Mouse (Mus musculus) T-helper 1 cell (primary cell): ENCODE results near the gene Frmd4a.
"Not testable (repeated sequence)": the region's sequence is repeated elsewhere in the genome, so short reads cannot be mapped to it uniquely, and the experiment has no call there.

ENCODE experiments used
- in situ Hi-C: fragments of 300-600 bp; cut with MboI, MseI; formaldehyde crosslinking; loops from one replicate; pipeline ENCODE4 v1.15.1; 2025; ENCODE audit warnings: high pct_unique_total_duplicates

Frmd4a gene

DNA sequence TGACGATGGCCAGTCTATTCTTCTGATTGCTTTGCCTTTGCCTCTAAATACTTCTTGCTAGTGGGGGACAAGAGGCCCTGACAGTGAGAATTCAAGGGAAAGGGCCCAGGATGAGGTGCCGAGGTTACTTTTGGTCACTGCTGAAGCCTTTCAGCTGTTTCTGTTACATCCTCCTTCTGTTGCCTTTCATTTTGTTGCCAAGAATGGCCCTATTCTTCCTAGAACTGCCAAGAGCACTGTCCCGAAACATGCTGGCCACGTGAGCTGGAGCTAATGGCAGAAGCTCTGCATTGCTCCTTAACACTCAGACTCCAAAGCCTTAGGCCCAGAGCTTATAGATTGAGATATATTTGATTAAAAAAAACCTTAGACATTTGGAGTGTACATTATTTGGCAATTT is 178.5 kb downstream of the Frmd4a start:
- in situ Hi-C loops = no loop called here

DNA sequence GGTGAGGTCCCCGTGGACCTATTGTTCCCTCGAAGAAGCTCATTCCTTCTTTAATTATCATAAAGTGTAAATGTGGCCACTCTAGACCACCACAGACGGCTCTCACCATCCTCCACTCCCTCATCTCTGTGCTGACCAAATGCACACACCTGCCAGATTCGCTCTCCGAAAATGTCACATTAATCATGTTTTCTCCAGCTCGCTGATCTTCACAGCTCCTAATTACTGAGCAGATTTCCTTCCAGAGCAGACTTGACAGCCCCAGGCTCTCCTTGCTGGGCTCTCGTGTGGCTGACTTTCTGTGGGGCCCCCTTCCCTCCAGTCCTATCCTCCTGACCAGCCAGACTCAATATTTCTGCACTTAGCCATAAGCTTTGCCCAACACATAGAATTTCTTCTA is 191.7 kb downstream of the Frmd4a start:
- in situ Hi-C loops = loop anchor here (25.0 kb wide), 1 partner anchor 753 kb away; no protein-coding TSS in a partner anchor

DNA sequence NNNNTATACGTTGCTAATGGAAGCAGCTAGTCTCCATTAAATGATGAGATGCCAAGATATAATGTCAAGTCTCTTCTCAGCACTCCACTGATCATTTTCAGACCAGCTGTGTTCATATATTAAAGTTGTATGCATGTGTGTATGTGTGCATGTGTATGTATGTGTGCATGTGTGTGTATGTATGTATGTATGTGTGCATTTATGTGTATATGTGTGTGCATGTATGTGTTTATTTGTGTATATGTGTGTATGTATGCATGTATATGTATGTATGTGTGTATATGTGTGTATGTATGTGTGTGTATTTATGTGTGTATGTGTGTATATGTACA is 204.9 kb downstream of the Frmd4a start:
- in situ Hi-C loops = loop anchor here (25.0 kb wide), 1 partner anchor 740 kb away; no protein-coding TSS in a partner anchor

GRCm38 (mm10) chr2:4223316-4223715 is 205.8 kb downstream of the Frmd4a start:
- in situ Hi-C loops = loop anchor here (25.0 kb wide), 1 partner anchor 739 kb away; no protein-coding TSS in a partner anchor

GRCm38 (mm10) chr2:4226941-4227558 is 209.5 kb downstream of the Frmd4a start:
- in situ Hi-C loops = no loop called here

DNA sequence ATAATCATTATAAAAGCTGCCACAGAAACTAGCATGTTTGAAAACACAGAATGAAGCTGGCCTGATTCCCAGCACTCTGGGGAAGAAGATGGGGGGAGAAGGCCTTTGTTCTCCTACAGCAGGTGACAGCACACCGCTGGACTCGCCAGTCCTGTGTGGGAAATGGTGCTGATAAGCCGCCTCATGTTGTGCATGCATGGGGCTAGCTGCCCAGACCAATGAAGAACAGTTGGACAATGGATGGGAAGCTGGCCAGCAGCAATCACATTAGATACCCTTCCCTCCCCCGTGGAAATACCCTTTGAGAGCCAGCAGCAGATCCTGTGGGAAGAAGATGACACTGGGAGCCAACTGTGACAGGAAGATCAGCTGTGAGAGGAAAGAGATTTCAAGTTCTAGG is 210.0 kb downstream of the Frmd4a start:
- in situ Hi-C loops = no loop called here

GRCm38 (mm10) chr2:4228510-4228909 is 211.0 kb downstream of the Frmd4a start:
- in situ Hi-C loops = no loop called here

- in situ Hi-C loops = no loop called here
Measured at GRCm38 (mm10) chr2:4232335-4232734, 214.8 kb downstream of the Frmd4a start.

DNA sequence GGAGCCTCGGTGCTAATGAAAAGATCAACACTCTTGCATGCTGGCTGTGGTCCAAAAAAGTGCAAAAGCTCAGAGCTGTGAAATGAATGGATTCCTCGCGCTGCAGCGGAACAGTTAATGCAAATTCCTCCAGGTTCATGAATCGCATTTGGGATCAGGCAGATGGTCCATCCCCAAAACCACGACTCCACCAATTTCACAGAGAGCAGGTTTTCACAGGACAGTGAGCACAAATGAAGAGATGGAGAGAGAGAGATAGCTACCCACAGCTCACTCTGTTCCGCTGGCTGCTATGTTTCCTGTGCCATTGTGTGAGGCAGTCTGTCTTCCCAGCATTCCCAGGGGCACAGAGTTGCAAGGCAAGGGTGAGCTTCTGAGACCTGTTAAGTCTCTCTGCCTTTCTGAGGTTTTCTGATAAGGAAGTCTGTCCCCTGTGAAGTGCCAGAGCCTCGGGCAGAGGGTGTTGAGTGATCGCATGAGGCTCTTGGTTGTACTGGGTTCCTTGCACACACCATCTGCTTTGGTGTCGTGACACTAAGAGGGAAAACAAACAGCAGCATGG is 215.3 kb downstream of the Frmd4a start:
- in situ Hi-C loops = no loop called here

GRCm38 (mm10) chr2:4237686-4238085 is 220.2 kb downstream of the Frmd4a start:
- in situ Hi-C loops = no loop called here

- in situ Hi-C loops = no loop called here
Measured at GRCm38 (mm10) chr2:4249723-4250122, 232.2 kb downstream of the Frmd4a start.

- in situ Hi-C loops = no loop called here
Measured at GRCm38 (mm10) chr2:4252541-4253291, 235.2 kb downstream of the Frmd4a start.

DNA sequence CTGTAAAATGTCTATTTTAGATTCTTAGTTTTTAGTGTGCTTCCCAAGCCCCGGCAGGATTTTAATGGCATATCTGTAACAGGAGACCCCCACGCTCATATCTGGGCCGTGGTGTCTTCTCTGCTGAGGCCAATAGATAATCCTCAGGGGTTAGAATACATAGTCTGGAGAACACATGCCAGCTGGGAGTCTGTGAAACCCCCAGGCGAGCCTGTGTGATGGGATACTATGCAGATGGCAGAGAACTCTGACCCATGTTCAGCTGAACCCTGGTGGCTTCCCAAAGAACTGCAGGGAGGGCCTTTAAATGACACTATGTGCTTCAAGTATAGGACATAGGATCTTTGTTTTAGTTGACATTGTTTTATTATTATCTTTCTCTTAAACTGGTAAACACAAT is 235.8 kb downstream of the Frmd4a start:
- in situ Hi-C loops = no loop called here

- in situ Hi-C loops = no loop called here
Measured at GRCm38 (mm10) chr2:4254083-4254482, 236.6 kb downstream of the Frmd4a start.

DNA sequence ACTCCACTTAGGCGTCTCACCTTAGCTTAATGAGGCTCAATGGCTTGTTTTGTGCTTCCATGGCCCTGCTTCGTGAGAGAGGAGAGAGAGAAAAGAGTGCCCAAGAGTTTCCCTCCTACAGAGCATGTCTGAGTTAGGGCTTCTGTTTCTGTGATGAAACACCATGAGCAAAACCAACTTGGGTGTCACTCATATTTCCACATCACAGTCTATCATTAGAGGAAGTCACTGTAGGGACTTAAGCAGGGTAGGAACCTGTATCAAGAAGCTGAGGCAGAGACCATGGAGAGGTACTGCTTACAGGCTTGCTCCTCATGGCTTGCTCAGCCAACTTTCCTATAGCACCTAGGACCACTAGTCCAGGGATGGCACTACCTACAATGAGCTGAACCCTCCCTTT is 238.7 kb downstream of the Frmd4a start:
- in situ Hi-C loops = no loop called here

DNA sequence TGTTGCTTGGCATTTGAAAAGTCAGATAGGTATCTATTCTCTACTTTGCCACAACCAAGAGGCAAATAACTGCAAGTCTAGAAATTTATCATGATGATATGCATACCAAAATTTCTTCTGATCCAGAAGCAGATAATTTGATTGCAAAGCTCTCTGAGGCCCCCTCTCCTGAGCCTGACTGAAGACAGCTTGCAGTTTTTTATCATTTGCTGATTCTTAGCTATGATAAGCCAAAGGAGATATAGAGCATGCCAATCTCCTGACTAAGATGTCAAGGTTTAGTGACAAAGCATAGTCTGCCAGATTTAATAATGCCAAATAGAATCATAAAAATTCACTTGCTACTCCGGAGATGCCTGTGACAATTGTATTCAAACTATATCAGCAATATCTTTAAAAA is 240.1 kb downstream of the Frmd4a start:
- in situ Hi-C loops = no loop called here

GRCm38 (mm10) chr2:4258803-4259202 is 241.3 kb downstream of the Frmd4a start:
- in situ Hi-C loops = not testable (repeated sequence)

DNA sequence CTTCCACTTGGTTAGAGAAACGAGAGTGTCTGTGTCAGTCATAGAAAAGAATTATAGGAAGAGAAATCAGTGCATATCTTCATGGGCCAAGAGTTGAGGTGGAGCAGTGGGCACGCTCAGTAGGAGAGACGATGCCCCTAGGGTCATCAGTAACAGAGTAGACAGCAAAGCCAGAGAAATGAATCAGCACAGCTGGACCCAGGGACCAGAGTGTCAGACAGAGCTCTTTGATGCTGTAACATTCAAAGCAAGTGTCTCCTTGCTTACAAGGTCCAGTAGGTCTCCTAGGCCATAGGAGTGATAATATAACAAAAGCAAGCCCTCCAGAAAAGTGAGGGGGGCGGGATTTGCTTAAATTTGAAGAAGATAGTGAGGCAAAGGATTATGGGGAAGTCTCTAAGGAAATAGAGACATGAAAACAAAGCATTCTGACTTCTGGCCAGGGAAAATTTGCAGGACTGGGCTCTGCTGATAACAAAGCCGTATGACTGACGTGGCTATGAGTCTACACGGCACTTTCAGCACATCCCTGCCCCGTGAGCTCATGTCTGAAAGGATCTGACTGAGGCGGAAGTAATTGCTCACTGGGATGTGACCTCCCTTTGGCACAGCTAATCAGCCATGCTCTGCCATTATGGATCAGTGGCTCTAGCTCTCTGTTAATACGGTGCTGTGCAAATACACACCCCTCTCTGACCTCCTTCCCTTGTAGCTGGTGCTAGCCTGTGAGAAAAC is 243.0 kb downstream of the Frmd4a start:
- in situ Hi-C loops = no loop called here

DNA sequence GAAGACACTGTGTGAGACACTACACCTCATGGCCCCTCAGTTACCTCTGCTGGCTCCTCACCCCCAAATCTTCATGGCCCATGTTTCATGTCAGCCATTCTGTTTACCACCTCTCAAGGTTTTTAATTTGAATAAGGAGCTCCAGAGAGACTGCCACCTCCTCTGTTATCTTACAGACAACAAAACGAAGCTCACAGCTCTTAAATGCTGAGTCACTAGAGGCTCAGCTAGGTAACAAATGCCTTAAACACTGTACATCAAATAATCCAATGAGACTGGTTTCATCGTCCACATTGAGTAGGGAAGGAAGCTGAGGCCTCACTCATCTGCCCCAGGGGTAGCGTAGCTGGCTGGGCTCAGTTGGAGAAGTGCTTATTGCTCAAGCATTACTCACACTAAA is 245.2 kb downstream of the Frmd4a start:
- in situ Hi-C loops = no loop called here

GRCm38 (mm10) chr2:4267377-4267776 is 249.9 kb downstream of the Frmd4a start:
- in situ Hi-C loops = no loop called here

- in situ Hi-C loops = no loop called here
Measured at GRCm38 (mm10) chr2:4282777-4283176, 265.3 kb downstream of the Frmd4a start.

- in situ Hi-C loops = no loop called here
Measured at GRCm38 (mm10) chr2:4285693-4286291, 268.3 kb downstream of the Frmd4a start.
